ENCODE assay signal across 17 mouse cellular contexts in the genomic region with DNA sequence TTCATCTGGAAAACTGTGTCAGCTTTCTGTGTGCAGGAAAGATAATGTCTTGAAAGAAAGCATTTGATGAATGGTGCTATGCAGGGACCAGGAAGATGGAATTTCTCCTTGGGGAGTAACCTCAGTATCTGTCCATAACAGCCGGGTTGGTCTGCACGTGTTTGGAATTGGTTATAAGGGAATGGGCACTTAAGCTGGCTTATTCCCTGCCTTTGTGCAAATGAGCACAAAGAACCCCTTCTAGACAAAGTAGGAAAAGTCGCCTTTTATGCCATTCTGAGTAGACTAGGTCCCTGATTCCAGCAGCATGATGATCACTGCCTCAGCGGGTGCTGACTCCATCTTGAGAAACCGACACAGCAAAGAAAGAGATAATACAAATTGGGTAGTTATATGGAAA.
DNase-seq lines count a peak whose midpoint lies in the region; ATAC-seq and TF ChIP-seq lines count a peak whose summit lies in the region.
"Had no signal": no experiment of that assay in that cellular context is flagged by ENCODE, and none has a peak within 500 bp of the region (broad histone marks: within the 10 kb centered on the region; RNA-seq: fewer than 3 reads in every experiment).

No protein-coding gene starts in this region.

- no peaks in the 10 kb centered on the region for H3K36me3 ChIP-seq in neural tube, embryonic 11.5 days (ENCODE audit: control insufficient read depth, insufficient read depth, low read length)
- H3K36me3 ChIP-seq in hindbrain, embryonic 14.5 days (replicated peaks; ENCODE audit: control insufficient read depth, insufficient read depth), result no peaks in the 10 kb centered on the region
- no peaks in the 10 kb centered on the region for H3K36me3 ChIP-seq in midbrain, embryonic 14.5 days (ENCODE audit: control insufficient read depth, insufficient read depth, low read length)
- no peaks in the 10 kb centered on the region for H3K36me3 ChIP-seq in thymus, adult 2 months (ENCODE audit: control insufficient read depth, insufficient read depth, low read length)
- H3K36me3 ChIP-seq: embryonic facial prominence, embryonic 12.5 days had no signal

- no peak overlapping the region for H3K27ac ChIP-seq in neural tube, embryonic 11.5 days (ENCODE audit: low read depth, low read length)
- peak overlapping the region; percentile 10 for H3K27ac ChIP-seq in hindbrain, embryonic 14.5 days
- peak overlapping the region; percentile 66 for H3K27ac ChIP-seq in midbrain, embryonic 14.5 days (replicated peaks; ENCODE audit: low read depth, low read length)
- no peak overlapping the region for H3K27ac ChIP-seq in thymus, adult 2 months (ENCODE audit: control insufficient read depth, insufficient read depth, low read length)
- H3K27ac ChIP-seq: embryonic facial prominence, embryonic 12.5 days had no signal

- TF ChIP-seq POLR2A in thymus, adult 2 months (IDR thresholded peaks at IDR 0.05; ENCODE audit: control insufficient read depth, extremely low read depth, insufficient read depth, low read length, poor library complexity), result no peak

- ATAC-seq in neural tube, embryonic 11.5 days (ENCODE audit: insufficient read depth, low FRiP score, low TSS enrichment), result peak; percentile 60; the same call in 1 of the 2 replicates
- ATAC-seq in hindbrain, embryonic 14.5 days (ENCODE audit: low FRiP score), result peak; percentile 81
- peak; percentile 56; the same call in 1 of the 2 replicates for ATAC-seq in midbrain, embryonic 14.5 days (ENCODE audit: low FRiP score, low TSS enrichment)

- DNase-seq in neural tube, embryonic 11.5 days (ENCODE audit: low spot score), result peak; percentile 15
- no peak for DNase-seq in neural tube, embryonic 10.5 days (ENCODE audit: extremely low spot score, low spot score)
- DNase-seq in hindbrain, embryonic 14.5 days (ENCODE audit: low spot score), result peak; percentile 55
- peak; percentile 74 for DNase-seq in midbrain, embryonic 14.5 days
- no peak for DNase-seq in thymus, adult 2 months
- DNase-seq in left cerebral cortex, postnatal 36 days (ENCODE audit: low spot score in 2 of 2), result no peak
- DNase-seq in cerebellum, adult 9-11 months, result no peak
- no peak for DNase-seq in kidney, postnatal 36 days
- DNase-seq: adrenal gland, adult 8-10 months; cerebellum, adult 11 months; heart, postnatal 4 days; kidney, adult 18-20 months; kidney, postnatal 14 days; liver; lung, adult 18-20 months had no signal

- no peak overlapping the region for H3K4me3 ChIP-seq in neural tube, embryonic 11.5 days (ENCODE audit: low read depth, low read length)
- no peak overlapping the region for H3K4me3 ChIP-seq in hindbrain, embryonic 14.5 days (replicated peaks; ENCODE audit: low read length)
- H3K4me3 ChIP-seq in midbrain, embryonic 14.5 days (replicated peaks; ENCODE audit: low read depth, low read length), result no peak overlapping the region
- H3K4me3 ChIP-seq in thymus, adult 2 months (ENCODE audit: control insufficient read depth, insufficient read depth, low read length), result no peak overlapping the region
- H3K4me3 ChIP-seq: embryonic facial prominence, embryonic 12.5 days; heart, embryonic 13.5 days had no signal

- no peaks in the 10 kb centered on the region for H3K27me3 ChIP-seq in neural tube, embryonic 11.5 days (ENCODE audit: control insufficient read depth, insufficient read depth, low read length)
- no peaks in the 10 kb centered on the region for H3K27me3 ChIP-seq in hindbrain, embryonic 14.5 days (ENCODE audit: control insufficient read depth, insufficient read depth, low read length)
- no peaks in the 10 kb centered on the region for H3K27me3 ChIP-seq in midbrain, embryonic 14.5 days (ENCODE audit: control insufficient read depth, insufficient read depth, low read length)
- no peaks in the 10 kb centered on the region for H3K27me3 ChIP-seq in thymus, adult 2 months (ENCODE audit: control insufficient read depth, insufficient read depth, low read length)
- H3K27me3 ChIP-seq: embryonic facial prominence, embryonic 12.5 days; heart, embryonic 13.5 days had no signal

- no peaks in the 10 kb centered on the region for H3K9me3 ChIP-seq in neural tube, embryonic 11.5 days (ENCODE audit: control insufficient read depth, low read length)
- H3K9me3 ChIP-seq in hindbrain, embryonic 14.5 days (ENCODE audit: control insufficient read depth, low read length), result peaks cover 12% of the 10 kb centered on the region; the same call in 1 of the 2 replicates
- H3K9me3 ChIP-seq in midbrain, embryonic 14.5 days (ENCODE audit: control insufficient read depth, low read length), result no peaks in the 10 kb centered on the region
- H3K9me3 ChIP-seq: embryonic facial prominence, embryonic 12.5 days had no signal

- no peaks in the 10 kb centered on the region for H3K4me1 ChIP-seq in neural tube, embryonic 11.5 days (ENCODE audit: control insufficient read depth, insufficient read depth, low read length)
- no peaks in the 10 kb centered on the region for H3K4me1 ChIP-seq in hindbrain, embryonic 14.5 days (replicated peaks; ENCODE audit: control insufficient read depth, insufficient read depth, low read length)
- 0 out of 2 replicates have a peak, but pooled peaks cover 4% of the 10 kb centered on the region for H3K4me1 ChIP-seq in midbrain, embryonic 14.5 days (ENCODE audit: control insufficient read depth, insufficient read depth, low read length)
- H3K4me1 ChIP-seq in thymus, adult 2 months (replicated peaks; ENCODE audit: control insufficient read depth, insufficient read depth, low read length), result no peaks in the 10 kb centered on the region
- H3K4me1 ChIP-seq: embryonic facial prominence, embryonic 12.5 days had no signal

- no peak for TF ChIP-seq CTCF in thymus, adult 2 months (IDR thresholded peaks at IDR 0.05; ENCODE audit: borderline replicate concordance, control insufficient read depth, extremely low read depth, insufficient read depth, low read length, poor library complexity)

- H3K9ac ChIP-seq in neural tube, embryonic 11.5 days (ENCODE audit: low read length), result no peak overlapping the region
- no peak overlapping the region for H3K9ac ChIP-seq in hindbrain, embryonic 14.5 days
- no peak overlapping the region for H3K9ac ChIP-seq in midbrain, embryonic 14.5 days (replicated peaks; ENCODE audit: low read length)
- H3K9ac ChIP-seq: embryonic facial prominence, embryonic 12.5 days; heart, embryonic 13.5 days had no signal

- WGBS in neural tube, embryonic 11.5 days, result 69% methylated on average over 5 of the region's 5 CpGs
- WGBS in hindbrain, embryonic 14.5 days, result 54% methylated on average over 5 of the region's 5 CpGs
- WGBS in midbrain, embryonic 14.5 days, result 46% methylated on average over 5 of the region's 5 CpGs
- WGBS in thymus, adult 2 months, result 82% methylated on average over 5 of the region's 5 CpGs

- intact Hi-C loops in left cerebral cortex, postnatal 36 days (cut with DNase I), result no loop called here

- H3K4me2 ChIP-seq in neural tube, embryonic 11.5 days (ENCODE audit: low read depth), result no peak overlapping the region
- no peak overlapping the region for H3K4me2 ChIP-seq in hindbrain, embryonic 14.5 days (replicated peaks)
- no peak overlapping the region for H3K4me2 ChIP-seq in midbrain, embryonic 14.5 days (ENCODE audit: low read length)
- H3K4me2 ChIP-seq: embryonic facial prominence, embryonic 12.5 days; heart, embryonic 13.5 days had no signal

Comparison
In these comparisons a context has a peak if more than half of its experiments do, and no peak if none do; other contexts are left out.
1. DNase-seq: peak in neural tube, embryonic 11.5 days (single experiment), hindbrain, embryonic 14.5 days (single experiment) and midbrain, embryonic 14.5 days (single experiment); none in neural tube, embryonic 10.5 days (single experiment), thymus, adult 2 months (single experiment), left cerebral cortex, postnatal 36 days (0 of 2), cerebellum, adult 9-11 months (single experiment) and kidney, postnatal 36 days (0 of 2).
2. H3K27ac ChIP-seq: peak in hindbrain, embryonic 14.5 days (single experiment) and midbrain, embryonic 14.5 days (single experiment); none in neural tube, embryonic 11.5 days (single experiment) and thymus, adult 2 months (single experiment).
3. Peak in every context shown above with its lines, with median percentiles within 50 percentile points of each other: ATAC-seq.